Mouse (Mus musculus) left cerebral cortex, postnatal 4 days (tissue): ENCODE measurements around the gene Atp6v0d1. TPM values are rescaled to one million over a fixed set of nuclear protein-coding genes. Genes with fewer than 3 reads are reported as not detected.

Experiments used
- DNase-seq: peaks from one replicate; pipeline ENCODE4 v3.0.0-alpha.2; 2022
- intact Hi-C: fragments of 180-260 bp; cut with DNase I; formaldehyde crosslinking; loops from one replicate; pipeline ENCODE4 v1.15.1; 2025
- total RNA-seq, 2 experiments: library from RNA; stranded (reverse); gene quantifications; 2 replicates each; pipeline ENCODE4 v1.2.3; 2021

The Atp6v0d1 gene
- total RNA-seq, 2 experiments from 2014 or later: 255 to 260 TPM

GRCm38 (mm10) chr8:105514194-105514593 is 51.7 kb downstream of the Atp6v0d1 start:
- intact Hi-C loops: no loop called here
- no peak for DNase-seq

DNA sequence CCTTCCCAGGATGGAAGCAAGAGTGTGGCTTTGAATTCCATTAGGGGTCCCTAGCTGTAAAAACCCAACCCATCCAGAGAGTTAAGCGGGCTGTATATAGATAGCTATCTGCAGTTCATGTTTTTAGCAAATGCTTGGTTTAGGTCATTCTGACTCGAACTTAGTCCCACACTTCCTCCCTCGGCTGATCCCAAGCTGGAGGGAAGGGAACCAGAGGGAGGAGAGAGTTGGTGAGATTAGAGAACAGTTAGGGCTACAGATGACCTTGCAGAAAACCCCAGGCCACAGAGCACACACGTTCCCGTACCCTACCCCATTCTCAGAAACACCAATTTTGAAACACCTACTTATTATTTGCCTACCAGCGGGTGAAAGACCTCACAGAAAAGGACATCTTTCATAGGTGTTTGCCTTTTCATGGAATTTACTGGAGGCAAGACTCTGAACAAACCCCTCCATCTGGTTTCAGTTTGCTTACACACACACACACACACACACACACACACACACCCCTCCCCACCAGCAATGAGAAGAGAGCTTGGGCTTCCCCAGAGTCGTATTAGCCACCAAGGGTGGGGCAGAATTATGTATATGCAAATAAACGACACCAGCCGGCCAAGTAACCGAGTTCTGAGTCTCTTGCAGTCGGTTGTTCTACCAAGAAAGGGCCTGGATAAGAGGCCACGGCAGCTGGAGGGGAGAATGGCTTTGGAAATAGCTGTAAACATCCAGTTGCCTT is 55.7 kb downstream of the Atp6v0d1 start:
- DNase-seq: no peak
- intact Hi-C loops: no loop called here

DNA sequence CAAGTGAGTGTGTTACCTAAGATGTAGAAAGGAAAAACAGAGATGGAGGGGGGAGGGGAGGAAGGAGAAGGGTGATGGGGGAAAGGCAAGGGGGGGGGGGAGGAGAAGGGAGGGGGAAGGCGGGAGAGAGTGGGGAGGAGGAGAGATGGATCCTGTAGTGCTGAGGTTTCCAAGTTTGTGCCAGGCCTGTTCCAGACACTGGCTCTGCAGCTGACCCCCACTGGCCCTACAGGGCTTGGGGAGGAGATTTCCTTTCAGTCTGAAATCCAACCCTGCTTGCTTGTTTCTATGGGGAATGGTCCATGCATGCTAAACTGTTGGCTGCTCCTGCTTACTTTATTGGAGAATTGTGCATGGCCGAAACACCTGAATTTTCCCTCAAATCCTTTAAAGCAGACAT is 57.1 kb downstream of the Atp6v0d1 start:
- intact Hi-C loops: no loop called here
- DNase-seq: no peak

GRCm38 (mm10) chr8:105506977-105507376 is 58.9 kb downstream of the Atp6v0d1 start:
- intact Hi-C loops: no loop called here

GRCm38 (mm10) chr8:105504617-105505016 is 61.2 kb downstream of the Atp6v0d1 start:
- DNase-seq: no peak
- intact Hi-C loops: no loop called here

More at GRCm38 (mm10) chr8:105506977-105507376, 58.9 kb downstream of the Atp6v0d1 start:
- DNase-seq: no peak

GRCm38 (mm10) chr8:105499787-105500186 is 66.1 kb downstream of the Atp6v0d1 start:
- no peak for DNase-seq
- intact Hi-C loops: no loop called here

DNA sequence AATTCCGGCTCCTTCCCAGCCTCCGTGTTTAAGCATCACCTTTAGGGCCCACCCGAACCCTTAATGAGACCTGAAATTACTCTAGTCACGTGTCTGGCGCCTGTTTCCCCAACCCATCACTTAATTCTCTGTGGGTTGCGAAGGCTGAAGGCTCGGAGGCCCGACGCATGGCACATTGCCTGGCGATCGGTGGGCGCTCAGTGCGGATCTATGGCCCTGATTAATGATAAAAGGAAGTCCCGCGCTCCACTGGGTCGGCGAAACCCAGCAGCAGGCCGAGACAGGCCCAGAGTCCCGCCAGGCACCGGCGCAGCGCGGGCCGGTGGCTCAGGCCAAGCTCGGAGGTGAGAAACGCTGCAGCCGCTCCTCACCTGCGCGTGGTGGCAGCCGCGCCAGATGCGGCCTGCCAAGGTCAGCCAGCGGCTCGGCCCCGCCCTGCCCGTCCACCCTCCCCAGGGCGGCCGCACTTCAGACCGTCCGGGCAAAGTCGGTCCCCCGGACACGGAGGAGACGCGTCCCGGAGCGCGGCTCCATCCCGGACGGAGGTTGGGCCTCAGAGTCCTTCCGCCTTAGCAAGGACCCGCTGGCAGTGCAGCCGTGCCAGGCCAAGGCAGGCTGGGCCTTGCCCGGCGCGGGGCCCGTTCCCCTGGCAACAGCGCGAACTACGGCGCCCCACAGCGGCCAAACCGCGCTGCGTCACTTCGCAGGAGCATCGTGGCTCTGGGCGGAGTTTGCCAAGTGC is 69.2 kb downstream of the Atp6v0d1 start, which contains the start of gene Zdhhc1:
Gene Zdhhc1, minus strand, starts transcription at position 464 of the 742 bp plus-strand sequence.
- intact Hi-C loops: no loop called here

GRCm38 (mm10) chr8:105495350-105496302 is 70.2 kb downstream of the Atp6v0d1 start:
- no peak for DNase-seq
- intact Hi-C loops: no loop called here

More for the DNA sequence above, 69.2 kb downstream of the Atp6v0d1 start, which contains the start of gene Zdhhc1:
- DNase-seq: peak; percentile 93

DNA sequence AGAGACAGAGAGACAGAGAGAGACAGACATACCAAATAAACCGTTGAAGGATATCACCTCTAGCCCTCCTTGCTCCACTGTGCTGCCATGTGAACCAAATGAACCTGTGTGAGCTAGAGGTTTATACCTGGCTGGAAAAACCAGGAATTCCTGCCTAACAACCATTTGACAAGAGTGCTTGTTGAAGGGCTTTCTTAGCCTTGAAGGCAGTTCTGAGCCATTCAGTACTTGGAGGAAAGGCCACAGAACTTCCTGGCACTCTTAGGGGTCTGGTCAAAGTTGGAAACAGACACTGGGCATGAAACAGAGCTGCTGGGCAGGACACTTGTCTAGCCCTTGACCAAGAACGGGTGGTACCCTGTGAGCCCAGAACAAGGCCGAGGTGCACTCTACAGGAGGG is 71.3 kb downstream of the Atp6v0d1 start:
- no peak for DNase-seq
- intact Hi-C loops: no loop called here

DNA sequence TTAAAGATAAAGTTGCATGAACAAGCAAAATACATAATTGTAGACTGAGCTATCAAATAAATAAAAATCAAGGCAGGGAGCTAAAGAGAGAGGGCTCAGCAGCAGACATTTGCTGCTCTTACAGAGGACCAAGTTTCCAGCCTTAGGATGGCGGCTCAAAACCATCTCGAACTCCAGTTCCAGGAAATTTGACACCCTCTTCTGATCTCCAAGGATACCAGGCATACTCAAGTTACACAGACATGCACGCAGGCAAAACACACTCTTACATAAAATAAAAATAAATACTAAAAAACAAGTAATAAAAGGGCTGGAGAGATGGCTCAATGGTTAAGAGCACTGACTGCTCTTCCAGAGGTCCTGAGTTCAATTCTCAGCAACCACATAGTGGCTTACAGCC is 72.4 kb downstream of the Atp6v0d1 start:
- intact Hi-C loops: no loop called here
- no peak for DNase-seq

DNA sequence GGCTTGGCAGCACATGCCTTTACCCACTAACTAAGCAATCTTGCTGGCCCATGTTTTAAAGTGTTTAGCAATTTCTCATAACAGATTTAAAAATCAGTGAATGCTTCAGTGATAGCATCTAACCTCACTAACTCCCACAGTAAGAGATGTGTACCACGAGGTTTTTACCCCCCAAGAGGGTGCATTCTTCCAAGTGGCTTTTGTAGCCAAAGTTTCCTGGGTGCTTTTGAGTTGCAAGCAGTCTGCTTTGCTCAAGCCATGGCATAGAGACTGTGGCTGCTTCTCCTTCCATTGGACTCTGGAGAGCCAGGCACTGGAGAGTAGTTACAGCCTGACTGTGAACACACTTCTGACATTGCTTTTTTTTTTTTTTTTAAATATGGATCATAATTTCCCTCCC is 76.6 kb downstream of the Atp6v0d1 start:
- no peak for DNase-seq
- intact Hi-C loops: no loop called here

GRCm38 (mm10) chr8:105488082-105488481 is 77.8 kb downstream of the Atp6v0d1 start:
- no peak for DNase-seq
- intact Hi-C loops: no loop called here

DNA sequence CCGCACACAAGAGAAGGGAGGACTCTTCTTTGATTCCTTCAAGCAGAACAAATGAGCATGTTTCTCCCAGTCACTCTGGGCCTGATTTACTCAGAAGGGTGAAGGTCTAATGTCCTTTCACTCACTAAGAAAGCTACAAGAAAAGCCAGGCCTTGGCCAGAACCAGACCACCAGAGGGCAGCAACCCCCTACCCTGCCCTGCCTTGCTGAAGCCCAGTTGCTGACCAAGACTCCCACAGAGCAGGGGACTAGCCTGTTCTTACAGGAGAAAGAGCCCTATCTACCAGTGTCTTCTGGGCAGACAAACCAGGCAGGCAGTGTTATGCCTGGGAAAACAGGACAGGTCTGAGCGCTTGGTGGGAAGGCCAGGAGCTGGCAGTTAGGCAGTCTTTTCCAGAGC is 81.5 kb downstream of the Atp6v0d1 start:
- DNase-seq: peak; percentile 80
- intact Hi-C loops: no loop called here

- no peak for DNase-seq
- intact Hi-C loops: no loop called here
These were observed 81.8 kb downstream of the Atp6v0d1 start for GRCm38 (mm10) chr8:105484030-105484368.

DNA sequence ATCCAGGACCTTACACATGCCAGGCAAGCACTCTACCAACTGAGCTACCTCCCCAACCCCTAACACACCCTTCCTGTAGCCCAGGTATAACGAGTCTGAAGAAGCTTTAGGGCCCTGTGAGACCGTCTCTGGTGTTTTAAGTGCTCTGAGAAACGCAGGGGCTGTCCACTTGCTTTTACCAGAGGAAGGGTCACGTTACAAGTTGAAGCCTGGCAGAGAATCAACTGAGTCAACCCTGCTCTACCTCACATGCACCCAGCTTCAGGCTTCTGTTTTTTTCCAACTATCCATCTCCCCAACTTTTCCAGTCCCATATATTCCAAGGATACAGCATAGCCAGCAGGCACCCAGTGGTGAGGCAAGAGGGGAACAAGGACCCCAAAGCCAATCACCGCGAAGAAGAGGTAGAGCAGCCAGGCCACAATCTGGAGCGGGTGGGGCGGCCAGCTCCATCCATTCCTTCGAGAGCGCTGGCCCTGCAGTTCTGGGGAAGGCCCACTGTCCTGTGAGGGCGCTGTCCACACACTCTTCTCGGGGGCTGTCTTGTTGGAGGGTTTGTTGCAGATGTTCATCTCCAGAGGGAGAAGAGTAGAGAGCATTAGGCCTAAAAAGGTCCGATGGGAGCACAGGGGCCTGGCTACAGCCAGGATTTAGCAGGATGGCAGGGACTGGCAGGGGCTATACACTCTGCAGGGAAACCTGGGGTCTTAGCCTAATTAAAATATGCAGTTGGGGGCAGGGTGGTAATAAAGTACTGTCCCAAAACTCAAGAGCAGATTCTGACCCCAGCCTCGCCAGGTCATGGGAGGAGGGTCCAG is 82.4 kb downstream of the Atp6v0d1 start:
- intact Hi-C loops: no loop called here
- DNase-seq: peak; percentile 68

GRCm38 (mm10) chr8:105482123-105482522 is 83.7 kb downstream of the Atp6v0d1 start:
- intact Hi-C loops: no loop called here

DNA sequence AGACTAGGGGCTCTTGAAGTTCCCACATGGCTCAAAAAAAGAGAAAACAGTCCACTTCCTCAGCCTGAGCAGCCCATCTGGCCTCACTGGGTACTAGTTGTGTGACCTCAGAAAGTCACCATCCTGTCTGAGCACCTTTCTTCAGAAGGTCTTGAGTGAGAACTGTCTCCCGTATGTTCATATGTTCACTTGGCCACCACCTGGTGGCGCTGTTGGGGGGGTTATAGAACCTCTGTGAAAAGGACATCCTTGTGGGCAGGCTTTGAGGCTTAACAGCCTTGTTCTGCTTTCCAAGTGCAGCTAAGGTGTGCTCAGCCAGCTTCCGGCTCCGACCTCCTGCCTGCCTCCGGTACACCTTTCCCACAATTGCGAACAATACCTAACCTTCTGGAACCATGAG is 84.4 kb downstream of the Atp6v0d1 start:
- intact Hi-C loops: no loop called here
- peak; percentile 64 for DNase-seq

More at GRCm38 (mm10) chr8:105482123-105482522, 83.7 kb downstream of the Atp6v0d1 start:
- no peak for DNase-seq

- no peak for DNase-seq
- intact Hi-C loops: no loop called here
These were observed 84.8 kb downstream of the Atp6v0d1 start for GRCm38 (mm10) chr8:105481013-105481412.

DNA sequence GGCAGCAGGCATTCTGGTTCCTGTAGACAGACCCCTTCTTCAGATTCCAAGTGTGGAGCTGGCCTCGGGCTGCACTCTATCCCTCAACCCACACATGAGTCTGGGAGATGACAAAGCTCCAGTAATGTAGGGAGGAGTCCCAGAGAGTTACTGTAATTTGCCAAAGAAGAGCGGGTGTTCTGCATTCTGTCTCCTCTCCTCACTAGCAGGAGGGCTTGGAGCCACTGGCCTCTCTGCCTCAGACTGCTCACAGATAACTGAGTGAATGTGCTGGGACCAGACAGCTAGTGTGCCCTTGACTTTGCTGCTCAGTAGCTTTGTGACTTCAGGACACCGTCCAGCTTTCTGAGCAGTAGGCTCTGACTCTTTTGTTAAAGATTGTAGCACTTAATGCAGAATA is 88.1 kb downstream of the Atp6v0d1 start:
- DNase-seq: no peak
- intact Hi-C loops: loop anchor here (10.0 kb wide), 1 partner anchor 113 kb away; no protein-coding TSS in a partner anchor
